Mouse (Mus musculus) bone marrow, adult 2 months (tissue): ENCODE results near the gene Acads. TPM values are rescaled to one million over a fixed set of nuclear protein-coding genes. Genes with fewer than 3 reads are reported as not detected.
A peak's percentile ranks its signal among the peaks of the same experiment; 100 is the strongest.
"Not testable (repeated sequence)": the region's sequence is repeated elsewhere in the genome, so short reads cannot be mapped to it uniquely, and the experiment has no call there.

Experiments
- H3K27ac ChIP-seq: fragments of 200-500 bp; 2 replicates; pipeline ENCODE4 v1.5.1; 2012; ENCODE audit warnings: low read depth, mild to moderate bottlenecking, control low read depth, inconsistent platforms, low read length; ENCODE audit not compliant: control insufficient read depth, poor library complexity, insufficient read depth
- H3K4me1 ChIP-seq: fragments of 200-500 bp; 2 replicates; pipeline ENCODE4 v1.6.1; 2011; ENCODE audit warnings: low read length; ENCODE audit not compliant: control insufficient read depth, insufficient read depth
- H3K4me3 ChIP-seq: fragments of 200-500 bp; replicated peaks from 2 replicates; pipeline ENCODE3; 2011; ENCODE audit warnings: mild to moderate bottlenecking, low read depth, low read length, control low read depth; ENCODE audit not compliant: control insufficient read depth
- CTCF ChIP-seq: fragments of 200-500 bp; IDR thresholded peaks from 2 replicates; pipeline ENCODE4 v1.5.1; 2011; ENCODE audit warnings: low read length, control low read depth; ENCODE audit not compliant: control insufficient read depth, insufficient read depth
- POLR2A ChIP-seq: fragments of 200-500 bp; IDR thresholded peaks from 2 replicates; pipeline ENCODE4 v1.6.1; 2011; ENCODE audit warnings: low read depth, mild to moderate bottlenecking, control low read depth, low read length, borderline replicate concordance; ENCODE audit not compliant: control insufficient read depth
- WGBS: fragments of 180-500 bp; shearing (Covaris S2); methylation state at CpG from one replicate; pipeline ENCODE4 v1.1.7; 2018; 5-methylcytosine and 5-hydroxymethylcytosine counted together
- polyA plus RNA-seq: library from polyadenylated mRNA; stranded (reverse); fragments of >200 nt; gene quantifications from 2 replicates; pipeline ENCODE4 v1.2.4, GENCODE M21; 2011; ENCODE audit warnings: low replicate concordance; ENCODE audit not compliant: missing spikeins, insufficient read depth, insufficient read length

Gene Acads
- polyA plus RNA-seq, 1 experiment: 23.7 TPM

DNA sequence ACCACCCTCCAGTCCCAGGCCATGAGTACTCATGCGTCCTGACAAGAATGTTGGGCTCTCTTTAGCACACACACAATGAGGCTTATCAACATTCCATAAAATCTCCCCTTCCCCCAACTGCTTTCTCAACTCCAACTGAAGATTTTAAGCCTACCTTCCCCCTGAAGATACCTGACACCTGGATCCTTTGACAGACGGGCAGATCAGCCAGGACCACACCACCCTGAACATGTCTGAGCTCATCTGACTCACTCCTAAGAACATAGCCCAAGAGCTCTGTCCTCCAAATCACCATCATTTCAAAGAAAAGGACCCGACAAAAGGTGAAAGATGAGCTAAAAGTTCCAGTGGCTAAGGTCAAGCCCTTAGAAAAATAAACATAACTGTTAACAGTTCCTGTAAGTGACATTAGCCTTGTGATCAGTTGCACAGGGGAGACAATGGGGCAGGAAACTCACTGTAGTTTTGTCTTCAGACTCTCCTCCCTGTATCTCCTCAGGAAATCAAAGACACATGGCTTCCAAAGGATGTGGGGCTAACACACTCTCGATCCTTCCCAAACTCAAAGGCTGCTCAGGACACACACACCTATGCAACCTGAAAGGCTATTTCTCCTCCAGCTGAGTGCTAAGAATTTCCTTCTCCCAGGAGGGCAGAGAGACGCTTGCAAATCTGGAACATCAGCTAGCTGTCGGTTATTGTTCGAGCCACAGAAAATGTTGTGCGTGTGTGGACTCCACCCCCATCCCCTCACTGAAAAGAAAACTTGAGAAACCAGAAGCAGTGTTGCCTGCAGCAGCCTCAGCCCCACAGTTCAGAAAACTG is 33.2 kb upstream of the Acads start:
- 36% methylated on average over 8 of the region's 8 CpGs for WGBS

DNA sequence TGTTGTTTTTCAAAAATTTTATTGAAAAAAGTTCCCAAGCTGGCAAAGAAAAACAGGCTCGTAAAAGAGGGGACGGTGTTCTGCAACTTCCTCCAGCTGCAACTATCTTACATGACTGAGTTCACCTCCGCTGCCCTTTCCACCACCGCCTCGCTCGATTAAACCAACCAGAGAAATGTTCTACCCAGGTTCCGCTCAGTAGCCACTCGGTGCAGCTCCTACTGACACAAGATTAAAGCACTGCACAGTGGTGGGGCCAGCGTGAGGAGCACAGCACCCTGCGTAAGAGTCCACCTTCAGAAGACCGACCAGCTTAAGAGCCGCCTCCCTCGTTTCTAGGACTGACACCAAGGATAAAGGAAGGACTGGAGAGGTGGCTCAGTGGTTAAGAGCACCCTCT is 32.3 kb upstream of the Acads start:
- peaks cover 12% of the 10 kb centered on the region for H3K4me1 ChIP-seq
- 47% methylated on average over 13 of the region's 13 CpGs for WGBS
- peak overlapping the region; percentile 78 for H3K27ac ChIP-seq
- H3K4me3 ChIP-seq: no peak overlapping the region
- TF ChIP-seq CTCF: no peak
- TF ChIP-seq POLR2A: no peak

More for the DNA sequence above, 33.2 kb upstream of the Acads start:
- H3K4me1 ChIP-seq: peaks cover 13% of the 10 kb centered on the region
- no peak overlapping the region for H3K4me3 ChIP-seq
- TF ChIP-seq POLR2A (no peak), CTCF (no peak)
- peak overlapping the region; percentile 16; the same call in 1 of the 2 replicates for H3K27ac ChIP-seq

- WGBS: 65% methylated on average over 5 of the region's 5 CpGs
- TF ChIP-seq CTCF: no peak
- no peak for TF ChIP-seq POLR2A
- H3K4me3 ChIP-seq: no peak overlapping the region
- H3K27ac ChIP-seq: peak overlapping the region; percentile 22; the same call in 1 of the 2 replicates
- H3K4me1 ChIP-seq: peaks cover 12% of the 10 kb centered on the region
Observed at GRCm38 (mm10) chr5:115150991-115151390, 31.8 kb upstream of the Acads start.

- H3K4me1 ChIP-seq: peaks cover 7% of the 10 kb centered on the region
- 64% methylated on average over 14 of the region's 14 CpGs for WGBS
- H3K4me3 ChIP-seq: no peak overlapping the region
- no peak for TF ChIP-seq CTCF
- TF ChIP-seq POLR2A: no peak
- H3K27ac ChIP-seq: peak overlapping the region; percentile 50; the same call in 1 of the 2 replicates
Observed at GRCm38 (mm10) chr5:115149675-115150459, 30.7 kb upstream of the Acads start.

DNA sequence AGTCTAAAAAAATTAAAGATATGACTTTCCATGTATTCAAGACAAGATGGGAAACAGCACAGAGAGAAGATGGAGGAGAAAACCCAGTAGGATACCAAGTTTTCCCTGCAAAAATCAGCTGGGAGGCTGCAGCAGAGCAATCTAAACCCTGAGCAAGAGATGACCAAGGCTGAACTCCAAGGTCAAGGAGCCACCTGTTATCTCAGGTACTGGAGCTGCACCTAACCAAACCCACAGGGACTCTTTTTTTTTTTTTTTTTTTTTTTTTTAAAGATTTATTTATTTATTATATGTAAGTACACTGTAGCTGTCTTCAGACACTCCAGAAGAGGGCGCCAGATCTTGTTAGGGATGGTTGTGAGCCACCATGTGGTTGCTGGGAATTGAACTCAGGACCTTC is 29.7 kb upstream of the Acads start:
- H3K4me3 ChIP-seq, H3K4me1 ChIP-seq, H3K27ac ChIP-seq: not testable (repeated sequence)
- WGBS: no CpG with 5 or more reads among the region's 1 CpGs

DNA sequence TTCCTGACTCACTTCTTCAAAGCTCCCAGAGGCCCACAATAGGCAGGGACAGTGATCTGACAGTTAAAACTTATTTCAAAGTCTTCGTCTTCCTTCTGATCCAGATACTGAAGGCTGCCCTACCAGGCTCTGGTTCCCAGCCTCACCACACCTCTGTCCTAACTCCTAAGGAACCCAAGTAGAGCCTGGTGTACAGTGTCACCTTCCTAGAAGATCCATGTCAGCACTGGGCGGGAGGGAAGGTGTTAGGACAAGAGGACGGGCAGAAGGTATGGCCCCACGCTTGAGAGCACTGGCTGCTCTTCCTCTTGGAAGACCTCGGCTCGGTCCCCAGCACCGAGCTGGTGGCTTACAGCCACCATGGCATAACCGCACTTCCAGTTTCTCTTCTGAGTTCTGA is 29.2 kb upstream of the Acads start:
- Histone ChIP-seq H3K4me1 (peaks cover 6% of the 10 kb centered on the region), H3K4me3 (no peak overlapping the region), H3K27ac (no peak overlapping the region)
- TF ChIP-seq CTCF (no peak), POLR2A (no peak)
- 85% methylated on average over 8 of the region's 8 CpGs for WGBS

DNA sequence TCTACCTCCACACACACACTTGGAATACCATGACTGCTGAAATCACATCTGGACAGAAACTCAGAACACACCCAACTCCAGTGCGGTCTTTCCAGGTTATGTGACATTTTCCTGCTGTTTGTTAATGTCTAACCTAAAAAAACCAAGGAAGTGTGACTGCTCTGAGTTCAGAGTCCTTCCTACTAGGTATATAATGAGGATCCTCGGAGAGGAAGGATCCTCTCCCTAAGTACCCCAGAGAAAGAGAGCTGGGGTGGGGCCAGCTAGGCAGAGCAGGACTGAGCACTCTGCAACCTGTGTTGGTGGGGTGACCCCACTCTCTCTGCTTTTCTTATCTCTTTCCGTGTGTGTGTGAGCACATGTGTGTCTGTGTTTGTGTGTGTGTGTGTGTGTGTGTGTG is 28.2 kb upstream of the Acads start:
- 81% methylated on average over 3 of the region's 3 CpGs for WGBS
- peaks cover 4% of the 10 kb centered on the region for H3K4me1 ChIP-seq
- TF ChIP-seq POLR2A (no peak), CTCF (no peak)
- no peak overlapping the region for H3K4me3 ChIP-seq
- no peak overlapping the region for H3K27ac ChIP-seq

GRCm38 (mm10) chr5:115146747-115147130 is 27.6 kb upstream of the Acads start:
- H3K4me1 ChIP-seq: peaks cover 4% of the 10 kb centered on the region
- TF ChIP-seq CTCF (no peak), POLR2A (no peak)
- no peak overlapping the region for H3K27ac ChIP-seq
- no peak overlapping the region for H3K4me3 ChIP-seq
